Mouse (Mus musculus): ENCODE results near the gene Tbk1. TPM values are rescaled to one million over a fixed set of nuclear protein-coding genes. Genes with fewer than 3 reads are reported as not detected.
A peak's percentile ranks its signal among the peaks of the same experiment; 100 is the strongest.

Gene Tbk1
- polyA plus RNA-seq, 1 experiment from 2014 or later = 28.4 TPM

DNA sequence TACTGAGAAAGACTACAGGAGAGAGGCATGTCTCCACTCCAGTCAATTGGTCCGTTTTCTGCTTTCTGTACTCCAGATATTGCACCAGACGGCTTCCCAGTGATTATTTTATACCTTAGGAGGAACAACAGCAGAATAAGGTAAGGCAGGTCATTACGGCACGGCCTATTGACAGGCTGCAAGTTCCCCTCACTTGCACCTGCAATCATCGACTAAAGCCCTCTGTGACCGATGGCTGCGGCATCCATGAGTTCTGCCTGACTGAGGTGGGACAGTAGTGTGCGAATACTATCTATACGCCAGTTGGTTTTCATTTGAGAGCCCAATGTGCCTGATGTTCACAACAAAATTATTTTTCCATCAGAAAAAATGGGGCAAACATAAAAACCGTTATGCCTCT is 18.6 kb downstream of the Tbk1 start:
- no peak overlapping the region for H3K9ac ChIP-seq
- no peaks in the 10 kb centered on the region for H3K27me3 ChIP-seq
- 94% methylated on average over 10 of the region's 10 CpGs for WGBS
- peaks cover 51% of the 10 kb centered on the region for H3K36me3 ChIP-seq
- H3K9me3 ChIP-seq = no peaks in the 10 kb centered on the region
- H3K4me1 ChIP-seq (replicated peaks) = peaks cover 13% of the 10 kb centered on the region
- H3K4me3 ChIP-seq = no peak overlapping the region
- no peak for ATAC-seq (ENCODE audit: low FRiP score, low read depth)
- H3K4me2 ChIP-seq = no peak overlapping the region
- H3K27ac ChIP-seq (replicated peaks) = no peak overlapping the region

- H3K4me2 ChIP-seq = no peak overlapping the region
- no peak for ATAC-seq (ENCODE audit: low FRiP score, low read depth)
- H3K4me3 ChIP-seq = no peak overlapping the region
- no peak overlapping the region for H3K27ac ChIP-seq (replicated peaks)
- no peak overlapping the region for H3K9ac ChIP-seq
- peaks cover 52% of the 10 kb centered on the region for H3K36me3 ChIP-seq
- H3K9me3 ChIP-seq = no peaks in the 10 kb centered on the region
- peaks cover 8% of the 10 kb centered on the region for H3K4me1 ChIP-seq (replicated peaks)
- H3K27me3 ChIP-seq = no peaks in the 10 kb centered on the region
- WGBS = 97% methylated on average over 8 of the region's 8 CpGs
Measured at GRCm38 (mm10) chr10:121564447-121564846, 22.1 kb downstream of the Tbk1 start.

DNA sequence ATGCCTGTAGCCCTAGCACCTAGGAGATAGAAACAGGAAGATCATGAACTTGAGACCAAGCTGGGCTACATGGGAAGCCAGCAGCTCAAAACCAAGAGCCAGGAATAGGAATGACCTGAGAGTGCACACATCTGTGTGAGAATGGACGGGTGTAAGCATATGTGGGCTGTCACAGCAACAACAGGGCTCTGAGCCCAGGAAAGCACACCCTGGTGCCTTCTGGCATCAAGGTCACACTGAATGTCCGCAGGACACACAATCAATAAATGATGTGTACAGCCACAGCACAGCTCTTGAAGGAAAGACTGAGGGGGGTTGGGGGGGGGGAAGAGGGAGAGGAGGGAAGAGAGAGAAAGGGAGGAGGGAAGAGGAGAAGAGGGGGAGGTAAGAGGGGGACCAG is 28.4 kb downstream of the Tbk1 start:
- H3K36me3 ChIP-seq = peaks cover 56% of the 10 kb centered on the region
- WGBS = 69% methylated on average over 2 of the region's 2 CpGs
- no peaks in the 10 kb centered on the region for H3K27me3 ChIP-seq
- H3K9ac ChIP-seq = no peak overlapping the region
- no peak overlapping the region for H3K4me2 ChIP-seq
- no peak overlapping the region for H3K27ac ChIP-seq (replicated peaks)
- H3K9me3 ChIP-seq = no peaks in the 10 kb centered on the region
- ATAC-seq (ENCODE audit: low FRiP score, low read depth) = no peak
- no peak overlapping the region for H3K4me3 ChIP-seq
- H3K4me1 ChIP-seq (replicated peaks) = no peaks in the 10 kb centered on the region

- WGBS = 81% methylated on average over 6 of the region's 6 CpGs
- Histone ChIP-seq H3K36me3 (peaks cover 63% of the 10 kb centered on the region), H3K9me3 (no peaks in the 10 kb centered on the region), H3K4me1 (replicated peaks) (no peaks in the 10 kb centered on the region), H3K4me3 (no peak overlapping the region), H3K4me2 (no peak overlapping the region), H3K27ac (replicated peaks) (no peak overlapping the region), H3K27me3 (no peaks in the 10 kb centered on the region), H3K9ac (no peak overlapping the region)
- no peak for ATAC-seq (ENCODE audit: low FRiP score, low read depth)
Measured at GRCm38 (mm10) chr10:121556263-121556662, 30.3 kb downstream of the Tbk1 start.

- Histone ChIP-seq H3K4me1 (replicated peaks) (no peaks in the 10 kb centered on the region), H3K4me2 (no peak overlapping the region), H3K27me3 (no peaks in the 10 kb centered on the region), H3K4me3 (no peak overlapping the region), H3K9ac (no peak overlapping the region), H3K36me3 (peaks cover 64% of the 10 kb centered on the region), H3K27ac (replicated peaks) (no peak overlapping the region), H3K9me3 (no peaks in the 10 kb centered on the region)
- ATAC-seq (ENCODE audit: low FRiP score, low read depth) = no peak
- WGBS = 89% methylated on average over 9 of the region's 9 CpGs
Measured at GRCm38 (mm10) chr10:121550334-121550733, 36.3 kb downstream of the Tbk1 start.

DNA sequence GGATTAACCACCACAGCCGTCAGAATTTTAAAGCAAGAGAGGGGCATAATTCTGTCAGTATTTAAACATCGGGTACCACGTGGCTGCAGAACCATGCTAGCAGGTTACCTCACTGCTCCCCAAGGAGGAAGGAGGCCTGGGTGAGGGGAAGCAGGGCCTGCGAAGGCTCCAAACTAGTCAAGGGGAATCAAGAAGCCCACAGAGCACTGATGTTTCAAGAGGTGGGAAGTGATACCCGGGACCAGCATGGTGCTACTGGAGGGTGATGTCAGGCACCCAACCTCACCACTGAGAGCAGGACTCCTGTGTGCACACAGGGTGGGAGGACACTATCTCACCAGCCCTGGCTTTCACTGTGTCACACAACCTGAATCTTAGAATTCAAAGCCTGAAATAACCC is 36.9 kb downstream of the Tbk1 start:
- Histone ChIP-seq H3K4me2 (no peak overlapping the region), H3K4me3 (no peak overlapping the region), H3K9ac (no peak overlapping the region), H3K9me3 (no peaks in the 10 kb centered on the region), H3K27ac (replicated peaks) (no peak overlapping the region), H3K36me3 (peaks cover 60% of the 10 kb centered on the region), H3K4me1 (replicated peaks) (no peaks in the 10 kb centered on the region), H3K27me3 (no peaks in the 10 kb centered on the region)
- no peak for ATAC-seq (ENCODE audit: low FRiP score, low read depth)
- WGBS = 95% methylated on average over 5 of the region's 5 CpGs

DNA sequence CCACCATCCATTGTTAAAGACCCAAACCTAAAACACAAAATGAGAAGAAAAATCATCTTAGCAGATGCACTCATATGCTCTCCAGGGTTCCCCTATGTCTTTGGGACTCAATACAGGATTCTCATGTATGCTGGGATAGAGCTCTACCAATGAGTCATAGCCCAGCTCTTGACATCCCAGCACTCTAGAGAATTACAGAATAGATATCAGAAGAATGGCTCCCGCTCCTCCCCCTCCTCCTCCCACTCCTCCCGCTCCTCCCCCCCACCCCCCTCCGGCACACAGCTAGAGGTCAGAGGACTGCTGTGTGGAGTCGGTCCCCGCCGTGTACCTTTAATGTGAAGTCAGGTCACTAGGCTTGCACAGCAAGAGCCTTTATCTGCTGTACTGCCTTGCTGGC is 39.4 kb downstream of the Tbk1 start:
- Histone ChIP-seq H3K4me3 (no peak overlapping the region), H3K36me3 (peaks cover 40% of the 10 kb centered on the region), H3K4me1 (replicated peaks) (no peaks in the 10 kb centered on the region), H3K9me3 (no peaks in the 10 kb centered on the region), H3K27ac (replicated peaks) (no peak overlapping the region), H3K4me2 (no peak overlapping the region), H3K9ac (no peak overlapping the region), H3K27me3 (no peaks in the 10 kb centered on the region)
- 57% methylated on average over 6 of the region's 6 CpGs for WGBS
- no peak for ATAC-seq (ENCODE audit: low FRiP score, low read depth)

GRCm38 (mm10) chr10:121543577-121543976 is 43.0 kb downstream of the Tbk1 start:
- H3K9ac ChIP-seq = no peak overlapping the region
- peaks cover 16% of the 10 kb centered on the region for H3K36me3 ChIP-seq
- H3K9me3 ChIP-seq = no peaks in the 10 kb centered on the region
- H3K4me3 ChIP-seq = no peak overlapping the region
- no peaks in the 10 kb centered on the region for H3K27me3 ChIP-seq
- no peak for ATAC-seq (ENCODE audit: low FRiP score, low read depth)
- 96% methylated on average over 6 of the region's 6 CpGs for WGBS
- H3K4me2 ChIP-seq = no peak overlapping the region
- H3K27ac ChIP-seq (replicated peaks) = no peak overlapping the region
- H3K4me1 ChIP-seq (replicated peaks) = no peaks in the 10 kb centered on the region

GRCm38 (mm10) chr10:121542156-121542555 is 44.4 kb downstream of the Tbk1 start:
- no peak for ATAC-seq (ENCODE audit: low FRiP score, low read depth)
- no peaks in the 10 kb centered on the region for H3K9me3 ChIP-seq
- no peaks in the 10 kb centered on the region for H3K27me3 ChIP-seq
- 97% methylated on average over 3 of the region's 3 CpGs for whole genome bisulfite sequencing
- no peak overlapping the region for H3K27ac ChIP-seq (replicated peaks)
- no peak overlapping the region for H3K9ac ChIP-seq
- H3K4me1 ChIP-seq (replicated peaks) = no peaks in the 10 kb centered on the region
- peaks cover 12% of the 10 kb centered on the region for H3K36me3 ChIP-seq
- no peak overlapping the region for H3K4me2 ChIP-seq
- H3K4me3 ChIP-seq = no peak overlapping the region

GRCm38 (mm10) chr10:121534995-121535394 is 51.6 kb downstream of the Tbk1 start:
- ATAC-seq (ENCODE audit: low FRiP score, low read depth) = no peak
- Histone ChIP-seq H3K9me3 (no peaks in the 10 kb centered on the region), H3K9ac (no peak overlapping the region), H3K27me3 (no peaks in the 10 kb centered on the region), H3K4me3 (no peak overlapping the region), H3K4me2 (no peak overlapping the region), H3K27ac (replicated peaks) (no peak overlapping the region), H3K4me1 (replicated peaks) (peaks cover 8% of the 10 kb centered on the region), H3K36me3 (no peaks in the 10 kb centered on the region)
- 81% methylated on average over 4 of the region's 4 CpGs for WGBS

DNA sequence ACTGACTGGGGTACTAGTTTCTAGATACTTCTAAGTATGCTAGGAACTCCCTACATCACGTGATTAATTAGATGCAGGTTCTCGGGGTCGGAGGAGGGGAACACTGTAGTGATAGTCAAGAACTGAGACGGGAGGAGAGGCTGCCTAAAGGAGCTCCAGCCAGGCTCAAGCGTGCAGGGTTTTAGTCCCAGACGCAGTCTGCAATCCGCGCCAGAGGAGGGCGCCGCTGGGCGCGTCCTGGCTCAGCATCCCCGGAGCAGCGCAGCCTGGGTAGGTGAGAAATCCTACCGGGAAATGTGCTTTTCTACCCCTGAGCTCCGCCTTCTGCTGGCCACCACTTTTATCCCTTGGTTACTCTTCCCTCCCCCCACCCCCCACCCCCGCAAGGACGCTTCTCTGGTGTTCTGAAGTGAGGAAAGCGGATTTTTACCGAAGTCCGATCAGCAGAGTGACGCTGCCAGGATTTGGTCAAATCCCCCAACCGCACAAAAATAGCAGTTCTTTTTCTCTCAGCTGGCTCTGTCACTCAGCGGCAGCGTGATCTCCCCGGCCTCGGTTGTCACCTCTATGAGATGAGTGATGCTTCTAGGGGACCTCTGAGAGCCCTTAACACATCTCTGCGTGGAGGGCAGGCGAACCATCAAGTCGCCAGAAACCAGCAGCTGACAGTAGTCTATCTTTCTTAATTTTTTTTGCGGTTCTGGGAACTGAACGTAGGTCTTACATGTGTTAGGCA is 53.3 kb downstream of the Tbk1 start:
- Histone ChIP-seq H3K4me3 (peak overlapping the region; percentile 37), H3K9me3 (no peaks in the 10 kb centered on the region), H3K36me3 (no peaks in the 10 kb centered on the region), H3K4me2 (peak overlapping the region; percentile 67), H3K4me1 (replicated peaks) (peaks cover 8% of the 10 kb centered on the region), H3K27me3 (no peaks in the 10 kb centered on the region), H3K27ac (replicated peaks) (no peak overlapping the region), H3K9ac (peak overlapping the region; percentile 35; the same call in 1 of the 2 replicates)
- WGBS = 12% methylated on average over 32 of the region's 32 CpGs
- peak; percentile 68 for ATAC-seq (ENCODE audit: low FRiP score, low read depth)

GRCm38 (mm10) chr10:121531541-121531940 is 55.0 kb downstream of the Tbk1 start:
- H3K4me2 ChIP-seq = no peak overlapping the region
- no peaks in the 10 kb centered on the region for H3K27me3 ChIP-seq
- H3K9ac ChIP-seq = no peak overlapping the region
- H3K27ac ChIP-seq (replicated peaks) = no peak overlapping the region
- H3K4me3 ChIP-seq = no peak overlapping the region
- WGBS = 80% methylated on average over 5 of the region's 5 CpGs
- no peak for ATAC-seq (ENCODE audit: low FRiP score, low read depth)
- H3K36me3 ChIP-seq = no peaks in the 10 kb centered on the region
- peaks cover 8% of the 10 kb centered on the region for H3K4me1 ChIP-seq (replicated peaks)
- H3K9me3 ChIP-seq = no peaks in the 10 kb centered on the region

All from hindbrain, embryonic 15.5 days (tissue).